31 mouse cellular contexts compared by ENCODE assay signal in the genomic region with DNA sequence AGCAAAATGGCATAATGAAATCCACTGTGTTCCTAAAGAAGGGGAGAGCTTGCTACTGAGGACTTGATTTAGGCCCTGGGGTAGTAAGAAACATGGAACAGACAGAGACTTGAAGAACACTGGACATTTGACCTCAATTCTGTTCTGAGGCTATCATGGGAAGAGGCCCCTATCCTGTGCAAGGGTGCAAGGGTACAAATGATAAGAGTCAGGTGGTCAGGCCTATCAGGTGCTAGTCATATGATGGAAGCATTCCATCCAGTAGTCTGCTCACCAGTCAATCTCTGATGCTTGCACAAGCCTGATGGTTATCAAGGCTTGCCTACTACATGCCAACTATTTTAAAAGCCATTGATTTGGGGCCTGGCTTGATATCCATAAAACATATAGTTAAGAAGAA.
"Had no signal": no experiment of that assay in that cellular context is flagged by ENCODE, and none has a peak within 500 bp of the region (broad histone marks: within the 10 kb centered on the region; RNA-seq: fewer than 3 reads in every experiment).

No protein-coding gene starts in this region.

- H3K9me3 ChIP-seq: limb, embryonic 10.5 days; limb, embryonic 12.5 days; limb, embryonic 13.5 days; limb, embryonic 15.5 days; liver, embryonic 12.5 days; liver, embryonic 13.5 days; liver, embryonic 15.5 days; lung, embryonic 15.5 days; midbrain, embryonic 10.5 days; midbrain, embryonic 12.5 days; midbrain, embryonic 13.5 days; midbrain, embryonic 15.5 days; neural tube, embryonic 12.5 days had no signal

- H3K4me2 ChIP-seq: limb, embryonic 12.5 days; limb, embryonic 13.5 days; limb, embryonic 15.5 days; liver, embryonic 11.5 days; liver, embryonic 12.5 days; liver, embryonic 13.5 days; liver, embryonic 15.5 days; lung, embryonic 14.5 days; lung, embryonic 15.5 days; midbrain, embryonic 11.5 days; midbrain, embryonic 12.5 days; midbrain, embryonic 13.5 days; midbrain, embryonic 15.5 days; neural tube, embryonic 12.5 days had no signal

- H3K4me1 ChIP-seq: limb, embryonic 10.5 days; limb, embryonic 12.5 days; limb, embryonic 13.5 days; limb, embryonic 15.5 days; liver, embryonic 12.5 days; liver, embryonic 13.5 days; liver, embryonic 15.5 days; lung, embryonic 15.5 days; megakaryocyte, embryonic 14.5 days; midbrain, embryonic 10.5 days; midbrain, embryonic 12.5 days; midbrain, embryonic 13.5 days; midbrain, embryonic 15.5 days; neural tube, embryonic 12.5 days had no signal

- H3K27me3 ChIP-seq: limb, embryonic 12.5 days; limb, embryonic 13.5 days; limb, embryonic 15.5 days; liver, embryonic 12.5 days; liver, embryonic 13.5 days; liver, embryonic 15.5 days; lung, embryonic 15.5 days; megakaryocyte, embryonic 14.5 days; midbrain, embryonic 12.5 days; midbrain, embryonic 13.5 days; midbrain, embryonic 15.5 days; neural tube, embryonic 12.5 days had no signal

- H3K4me3 ChIP-seq: limb, embryonic 10.5 days; limb, embryonic 12.5 days; limb, embryonic 13.5 days; limb, embryonic 15.5 days; liver, embryonic 12.5 days; liver, embryonic 13.5 days; liver, embryonic 15.5 days; lung, embryonic 15.5 days; megakaryocyte, embryonic 14.5 days; midbrain, embryonic 10.5 days; midbrain, embryonic 12.5 days; midbrain, embryonic 13.5 days; midbrain, embryonic 15.5 days; myocyte; neural tube, embryonic 12.5 days had no signal

- H3K27ac ChIP-seq: limb, embryonic 10.5 days; limb, embryonic 12.5 days; limb, embryonic 13.5 days; limb, embryonic 15.5 days; liver, embryonic 12.5 days; liver, embryonic 13.5 days; liver, embryonic 14.5 days; liver, embryonic 15.5 days; lung, embryonic 15.5 days; macrophage; midbrain, embryonic 10.5 days; midbrain, embryonic 12.5 days; midbrain, embryonic 13.5 days; midbrain, embryonic 15.5 days; neural tube, embryonic 12.5 days had no signal

- H3K9ac ChIP-seq: limb, embryonic 12.5 days; limb, embryonic 13.5 days; limb, embryonic 15.5 days; liver, embryonic 12.5 days; liver, embryonic 13.5 days; liver, embryonic 14.5 days; liver, embryonic 15.5 days; liver, postnatal 0 days; lung, embryonic 14.5 days; lung, embryonic 15.5 days; midbrain, embryonic 12.5 days; midbrain, embryonic 13.5 days; midbrain, embryonic 15.5 days; neural tube, embryonic 12.5 days had no signal

- ATAC-seq: liver, embryonic 12.5 days; liver, postnatal 0 days; lung, postnatal 0 days; midbrain, embryonic 13.5 days; midbrain, embryonic 15.5 days; midbrain, embryonic 16.5 days had no signal

- DNase-seq: left cerebral cortex, postnatal 4 days; liver; liver, embryonic 13.5 days; liver, postnatal 0 days; lung, adult 18-20 months; lung, adult 2 months; lung, embryonic 14.5 days; lung, postnatal 10 days; lung, postnatal 14 days; lung, postnatal 4 days; midbrain, embryonic 14.5 days had no signal

- H3K36me3 ChIP-seq: limb, embryonic 10.5 days; limb, embryonic 12.5 days; limb, embryonic 13.5 days; limb, embryonic 15.5 days; liver, embryonic 12.5 days; liver, embryonic 13.5 days; liver, embryonic 15.5 days; lung, embryonic 15.5 days; midbrain, embryonic 10.5 days; midbrain, embryonic 12.5 days; midbrain, embryonic 13.5 days; midbrain, embryonic 15.5 days; neural tube, embryonic 12.5 days had no signal
